Mouse (Mus musculus) megakaryocyte progenitor cell, adult 5-6 weeks (primary cell): ENCODE measurements around the gene Sult6b1. TPM values are rescaled to one million over a fixed set of nuclear protein-coding genes. Genes with fewer than 3 reads are reported as not detected.

Experiments used
- ATAC-seq: replicated peaks from 2 replicates; pipeline ENCODE4 v1.8.0; 2016; ENCODE audit warnings: mild to moderate bottlenecking, moderate TSS enrichment, inconsistent platforms; ENCODE audit not compliant: poor library complexity
- total RNA-seq, 2 experiments: library from RNA; stranded (forward) in 1 of 2; stranded (reverse) in 1 of 2; fragments of 157-497, 149-512 nt in 1 of 2; fragments of 200-1000 nt in 1 of 2; gene quantifications; 2 replicates each; pipeline versions ENCODE4 v1.2.3 to v1.2.4; 2015 to 2017

Sult6b1 gene
- total RNA-seq (2015) (not detected in 2 replicates), total RNA-seq (2017) (not detected in 2 replicates)

- ATAC-seq = no peak
These were observed at the start of gene Sult6b1 for GRCm38 (mm10) chr17:78906892-78907291. Gene Sult6b1, minus strand, starts transcription at chr17:78906992.

DNA sequence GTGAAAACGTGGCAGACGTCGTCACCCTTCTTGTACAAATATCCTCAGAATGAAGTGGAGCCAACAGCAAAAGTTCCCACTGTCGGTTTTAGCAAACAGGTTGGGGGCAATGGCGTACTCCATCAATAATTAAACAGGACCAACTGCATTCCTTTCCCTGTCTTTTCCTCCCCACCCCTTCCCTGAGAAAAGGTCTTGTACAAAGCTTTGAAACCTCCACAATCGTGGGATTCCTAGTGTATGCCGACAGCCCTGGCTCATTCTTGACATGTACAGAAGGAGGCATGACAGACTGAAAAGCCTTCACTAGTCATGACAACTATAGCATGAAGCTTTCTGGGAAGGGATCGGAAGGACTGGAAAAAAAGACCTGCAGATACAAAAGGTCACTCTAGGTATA is 46.4 kb upstream of the Sult6b1 start:
- no peak for ATAC-seq

DNA sequence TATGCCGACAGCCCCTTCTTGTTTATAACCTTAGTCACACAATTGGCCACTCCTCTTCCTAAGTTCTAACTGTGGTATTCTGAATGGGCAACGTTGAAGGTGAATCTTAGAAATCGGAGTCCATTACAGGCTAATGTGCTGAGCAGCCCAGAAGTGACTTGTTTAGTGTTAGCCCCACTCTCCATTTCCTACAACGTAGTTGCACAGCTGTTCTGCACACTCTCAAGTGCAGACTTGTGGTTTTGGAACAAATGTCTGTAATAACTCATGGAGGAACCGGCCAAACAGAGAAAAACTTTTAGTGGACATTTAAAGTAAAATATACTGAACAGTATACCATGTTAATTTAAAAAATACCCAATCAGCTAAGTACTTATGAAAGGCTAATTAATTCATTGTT is 45.3 kb upstream of the Sult6b1 start:
- no peak for ATAC-seq

GRCm38 (mm10) chr17:78951225-78951624 is 44.4 kb upstream of the Sult6b1 start:
- no peak for ATAC-seq

DNA sequence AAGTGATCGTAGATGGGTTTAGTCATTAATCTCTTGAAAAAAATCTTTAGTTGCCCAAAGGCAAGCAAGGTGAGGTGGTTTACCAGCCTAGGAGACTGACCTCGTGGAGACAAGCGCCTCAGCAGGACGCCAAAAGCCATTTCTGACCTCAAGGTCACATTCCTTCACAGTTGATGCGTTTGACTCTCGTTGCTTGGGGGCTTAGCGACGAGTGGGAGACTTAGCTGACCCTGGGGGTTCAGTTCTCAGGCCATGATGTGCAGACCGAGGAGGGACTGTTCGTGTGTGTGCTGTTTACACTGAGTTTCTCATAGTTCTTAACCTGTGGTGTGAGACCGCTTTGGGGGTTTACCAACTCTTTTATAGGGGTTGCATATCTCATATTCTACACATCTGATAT is 35.8 kb upstream of the Sult6b1 start:
- no peak for ATAC-seq

DNA sequence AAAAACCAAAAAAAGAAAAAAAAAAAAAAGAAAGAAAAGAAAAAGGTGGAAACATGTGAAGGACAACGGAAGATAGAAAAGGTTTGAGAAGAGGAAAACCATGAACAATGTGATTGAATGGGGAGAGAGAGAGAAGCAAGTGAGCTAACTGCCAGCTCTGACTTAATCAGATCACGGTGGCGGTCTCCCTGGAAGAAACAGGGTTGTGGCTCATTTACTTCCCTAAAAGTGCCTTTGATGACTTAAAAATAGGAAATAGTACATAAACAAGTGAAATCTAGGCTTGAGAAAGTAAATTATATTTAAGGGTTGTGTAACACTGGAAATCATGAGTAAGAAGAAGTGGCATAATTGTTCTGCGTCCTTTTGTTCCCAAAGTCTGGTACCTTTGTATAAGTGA is 32.1 kb upstream of the Sult6b1 start:
- peak; percentile 46 for ATAC-seq

GRCm38 (mm10) chr17:78937229-78937853 is 30.5 kb upstream of the Sult6b1 start:
- ATAC-seq = no peak

- ATAC-seq = peak; percentile 93
These were observed 29.9 kb upstream of the Sult6b1 start, which contains the start of the genes Cebpz and Ndufaf7 for GRCm38 (mm10) chr17:78936466-78937228. Gene Cebpz, minus strand, starts transcription at chr17:78937066. Gene Ndufaf7, plus strand, starts transcription at chr17:78937136.

DNA sequence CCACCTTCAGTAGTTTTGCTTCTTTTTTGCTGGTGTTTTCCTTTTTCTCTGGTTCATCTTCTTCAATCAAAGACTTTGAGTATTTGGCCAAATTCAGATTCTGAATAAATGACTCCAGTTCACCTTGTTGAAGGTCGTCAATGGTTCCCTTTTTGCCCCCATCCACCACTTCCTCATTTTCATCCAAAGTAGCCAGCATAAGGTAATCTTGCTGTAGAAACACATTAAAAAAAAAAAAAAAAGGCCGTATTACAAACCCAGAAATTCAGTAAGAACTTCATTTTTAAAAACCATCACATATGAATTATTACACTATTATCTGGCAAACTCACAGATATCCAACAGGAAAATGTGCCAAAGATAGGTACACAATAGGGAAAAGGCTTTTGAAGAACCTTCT is 29.1 kb upstream of the Sult6b1 start:
- ATAC-seq = no peak

DNA sequence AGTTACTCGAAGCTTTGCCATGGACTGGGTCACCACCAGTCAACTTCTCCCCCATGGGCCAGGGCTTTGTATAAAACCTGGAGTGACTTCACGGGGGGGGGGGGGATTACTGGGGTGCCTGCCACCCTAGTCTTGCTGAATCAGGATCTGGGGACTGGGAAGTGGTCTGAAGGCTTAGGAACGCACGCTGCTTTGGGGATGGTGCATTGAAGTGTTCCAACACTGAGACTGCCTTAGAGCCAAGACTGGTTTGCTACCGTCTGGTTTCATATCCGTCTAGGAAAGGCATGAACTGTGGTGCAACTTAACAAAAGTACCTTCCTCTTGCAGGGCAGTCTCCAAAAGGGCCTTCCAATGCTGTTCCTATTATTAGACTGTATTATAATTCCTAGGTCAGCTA is 10.9 kb upstream of the Sult6b1 start:
- no peak for ATAC-seq

- no peak for ATAC-seq
These were observed 10.1 kb upstream of the Sult6b1 start for GRCm38 (mm10) chr17:78916899-78917298.

DNA sequence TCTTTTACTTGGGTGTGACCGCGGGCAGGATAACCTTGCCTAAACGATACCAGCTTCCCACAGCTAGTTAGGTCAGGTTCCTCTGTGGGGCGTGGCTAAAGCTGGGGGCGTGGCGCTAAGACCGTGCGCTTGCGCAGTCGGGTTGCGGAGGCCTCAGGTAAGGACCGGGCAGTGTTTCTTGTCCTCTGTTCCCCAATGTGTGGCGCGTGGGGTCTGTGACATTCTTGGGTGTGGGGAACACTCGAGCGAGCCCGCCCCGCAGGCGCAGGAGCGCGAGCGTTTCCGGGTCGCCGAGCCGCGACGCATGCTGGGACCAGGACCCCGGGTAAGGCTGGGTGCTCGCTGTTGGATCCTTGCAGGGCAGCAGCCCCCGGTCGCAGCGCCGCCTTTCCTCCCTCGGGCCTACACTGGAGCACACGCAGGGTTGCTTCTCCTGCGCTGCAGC is 9.6 kb upstream of the Sult6b1 start, which contains the start of gene Cebpzos:
Cebpzos (plus strand) TSS at position 132 of the 445 bp plus-strand sequence.
- peak; percentile 87 for ATAC-seq

- no peak for ATAC-seq
These were observed 9.0 kb upstream of the Sult6b1 start for GRCm38 (mm10) chr17:78915772-78916171.

GRCm38 (mm10) chr17:78913921-78914320 is 7.1 kb upstream of the Sult6b1 start:
- ATAC-seq = no peak

DNA sequence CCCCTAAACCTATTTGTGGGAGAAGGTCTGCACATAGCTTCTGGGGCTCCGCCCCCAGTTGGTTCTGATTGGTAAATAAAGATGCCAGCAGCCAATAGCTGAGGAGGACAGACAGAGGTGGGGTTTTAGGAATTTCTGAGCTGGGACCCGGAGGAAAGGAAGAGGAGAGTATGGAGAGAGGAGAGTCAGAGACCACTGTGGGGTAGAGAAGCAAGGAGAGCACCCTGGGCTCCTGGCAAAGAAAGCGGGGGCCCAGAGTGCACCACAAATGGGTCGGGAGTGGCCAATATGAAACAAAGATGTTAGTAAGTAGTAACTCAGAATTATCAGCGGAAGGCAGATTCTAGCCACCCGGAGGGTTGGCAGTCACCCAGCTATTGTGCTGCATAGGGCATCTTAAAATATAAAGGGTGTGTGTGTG is 6.1 kb upstream of the Sult6b1 start:
- peak; percentile 51 for ATAC-seq

DNA sequence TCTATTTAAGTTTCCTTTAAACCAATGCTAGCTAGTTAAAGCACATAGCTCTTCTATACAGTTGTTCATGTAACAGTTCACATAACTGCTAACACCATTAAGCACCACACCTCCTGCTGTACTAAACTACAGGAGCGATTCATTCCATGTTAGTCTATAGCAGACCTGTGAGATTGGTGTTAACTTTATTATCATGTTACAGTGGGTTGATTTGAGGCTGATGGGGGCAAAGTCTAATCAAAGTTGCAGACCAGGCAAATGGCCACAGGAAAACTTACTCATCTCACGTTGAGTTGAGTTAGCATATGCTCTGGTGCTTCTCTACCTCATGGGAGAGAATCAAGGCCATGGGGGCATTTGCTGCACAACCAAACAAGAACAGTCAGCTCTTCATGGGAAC is 2.6 kb upstream of the Sult6b1 start:
- no peak for ATAC-seq

DNA sequence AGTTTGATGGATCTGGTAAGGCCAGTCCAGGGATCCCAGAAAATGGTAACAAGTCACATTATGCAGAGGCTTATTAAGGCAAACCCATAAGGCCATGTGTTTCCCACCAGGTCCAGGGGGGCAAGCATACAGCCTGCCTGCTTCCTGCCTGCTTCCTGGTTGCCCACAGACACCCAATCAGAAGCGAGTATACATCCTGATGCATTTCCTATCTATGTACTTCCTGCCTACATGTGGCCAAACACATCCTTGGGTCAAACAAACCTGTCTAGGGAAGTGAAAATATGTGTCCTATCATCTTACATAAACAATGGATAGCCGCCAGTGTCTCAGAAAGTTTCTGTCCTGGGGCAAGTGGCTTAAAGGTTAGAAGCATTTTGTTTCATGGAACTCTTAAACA is 3.6 kb downstream of the Sult6b1 start:
- ATAC-seq = peak; percentile 52

DNA sequence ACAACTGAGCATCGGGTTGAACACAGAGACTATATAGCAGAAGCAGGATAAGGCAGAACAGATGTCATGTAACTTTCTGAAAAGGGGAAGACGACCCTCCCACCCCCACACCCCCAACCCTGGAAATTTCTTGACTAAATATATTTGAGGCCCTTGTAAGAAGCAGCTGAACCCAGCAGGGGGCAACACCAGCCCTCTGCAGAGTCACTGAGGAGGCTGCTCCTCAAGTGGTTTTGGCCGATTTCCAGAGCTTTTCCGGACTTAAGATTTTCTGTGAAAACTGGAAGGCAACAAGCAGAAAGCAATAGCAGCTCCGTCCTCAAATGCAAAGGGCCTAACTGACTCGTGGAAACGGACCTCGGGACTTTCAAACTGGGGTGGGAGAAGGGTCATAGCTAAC is 11.4 kb downstream of the Sult6b1 start:
- ATAC-seq = peak; percentile 79

DNA sequence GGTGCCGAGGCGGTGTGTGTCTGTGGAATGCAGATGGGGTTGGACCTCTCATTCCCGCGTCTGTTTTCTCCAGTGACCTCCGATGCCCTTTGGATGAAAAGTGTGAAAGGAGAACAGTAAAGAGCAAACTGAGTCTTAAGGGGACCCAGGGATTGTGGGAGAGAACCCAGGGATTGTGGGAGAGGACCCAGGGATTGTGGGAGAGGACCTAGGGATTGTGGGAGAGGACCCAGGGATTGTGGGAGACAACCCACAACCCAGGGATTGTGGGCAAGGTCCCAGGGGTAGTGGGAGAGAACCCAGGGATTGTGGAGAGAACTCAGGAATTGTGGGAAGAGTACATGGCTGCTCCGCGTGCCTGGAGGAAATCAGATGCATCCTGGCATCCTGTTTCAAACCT is 11.8 kb downstream of the Sult6b1 start:
- ATAC-seq = no peak

DNA sequence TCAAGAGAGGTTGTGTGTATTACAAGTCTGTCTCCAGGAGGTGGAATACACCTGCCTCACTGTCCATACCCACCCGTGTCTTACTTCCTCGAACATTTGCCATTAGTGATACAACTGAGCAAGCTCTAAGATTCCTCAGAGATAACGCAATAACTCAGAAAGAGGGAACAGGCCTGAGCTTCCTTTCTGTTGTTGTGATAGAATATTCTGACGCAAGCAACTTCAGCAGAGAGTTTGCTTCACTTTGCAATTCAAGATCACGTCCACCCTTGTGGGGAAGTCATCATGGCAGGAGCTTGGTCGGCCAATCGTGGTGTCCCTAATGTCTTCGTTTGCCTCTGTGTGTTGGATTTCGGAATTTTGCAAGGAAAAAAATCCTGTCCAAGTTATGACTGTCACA is 15.8 kb downstream of the Sult6b1 start:
- peak; percentile 89 for ATAC-seq

GRCm38 (mm10) chr17:78889184-78889583 is 17.6 kb downstream of the Sult6b1 start:
- ATAC-seq = no peak

GRCm38 (mm10) chr17:78888554-78888953 is 18.2 kb downstream of the Sult6b1 start:
- ATAC-seq = no peak
